Mouse (Mus musculus): ENCODE measurements at regions not wholly inside any gene's neighbourhood (a gene's known extent, or its start where the extent isn't known, plus 50 kb on each side); places are given as distances from the start of the nearest gene placed in this dataset.

DNA sequence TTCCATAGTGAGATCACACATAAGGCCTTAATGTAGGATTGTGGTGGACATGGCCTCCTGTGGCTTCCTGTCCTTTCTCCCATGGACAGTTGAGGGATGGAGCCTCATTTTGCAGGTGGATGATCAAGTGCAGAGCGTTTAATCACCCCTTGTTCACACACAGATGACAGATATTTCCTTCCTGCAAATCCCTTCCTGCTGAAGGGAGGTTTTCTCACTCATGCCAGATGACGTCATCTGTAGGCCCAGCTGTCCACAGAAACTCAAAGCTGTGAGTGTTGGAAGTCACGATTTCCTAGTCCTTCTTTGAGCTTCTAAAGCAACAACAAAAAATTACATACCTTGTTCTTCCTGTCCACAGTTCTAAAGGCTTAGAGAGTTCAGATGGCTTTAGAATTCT, 1935.3 kb upstream of the Lrrc6 start:
- TF ChIP-seq POLR2A (IDR thresholded peaks at IDR 0.05; ENCODE audit: borderline replicate concordance, extremely low read depth, low read depth, low read length), result no peak
- no peak for TF ChIP-seq CTCF (IDR thresholded peaks at IDR 0.05; ENCODE audit: insufficient read depth, low read length)

Measured in lung, adult 2 months (tissue).